Mouse (Mus musculus) small intestine, adult 2 months (tissue): ENCODE results near the gene Syt14.

Source experiments
- CTCF ChIP-seq: fragments of 200-500 bp; IDR thresholded peaks from 2 replicates; pipeline ENCODE4 v1.5.1; 2012; ENCODE audit warnings: low read depth, mild to moderate bottlenecking, control low read depth, inconsistent platforms, low read length, moderate library complexity, mixed read lengths; ENCODE audit not compliant: insufficient replicate concordance, insufficient read length; ENCODE audit errors: extremely low read depth
- POLR2A ChIP-seq: fragments of 200-500 bp; IDR thresholded peaks from 2 replicates; pipeline ENCODE4 v1.6.1; 2012; ENCODE audit warnings: low read depth, mild to moderate bottlenecking, control low read depth, inconsistent platforms, low read length, moderate library complexity

- TF ChIP-seq CTCF (no peak), POLR2A (no peak)
These were observed 73.3 kb downstream of the Syt14 start for GRCm38 (mm10) chr1:192962323-192962722.
